Mouse (Mus musculus): ENCODE results near the gene Abhd17b. TPM values are rescaled to one million over a fixed set of nuclear protein-coding genes. Genes with fewer than 3 reads are reported as not detected.
A peak's percentile ranks its signal among the peaks of the same experiment; 100 is the strongest.

Gene Abhd17b
- polyA plus RNA-seq (2015; fragmentation: Nextera tagmentation; extraction: Ambion mirVana), result 7.0 and 8.1 TPM in 2 replicates

DNA sequence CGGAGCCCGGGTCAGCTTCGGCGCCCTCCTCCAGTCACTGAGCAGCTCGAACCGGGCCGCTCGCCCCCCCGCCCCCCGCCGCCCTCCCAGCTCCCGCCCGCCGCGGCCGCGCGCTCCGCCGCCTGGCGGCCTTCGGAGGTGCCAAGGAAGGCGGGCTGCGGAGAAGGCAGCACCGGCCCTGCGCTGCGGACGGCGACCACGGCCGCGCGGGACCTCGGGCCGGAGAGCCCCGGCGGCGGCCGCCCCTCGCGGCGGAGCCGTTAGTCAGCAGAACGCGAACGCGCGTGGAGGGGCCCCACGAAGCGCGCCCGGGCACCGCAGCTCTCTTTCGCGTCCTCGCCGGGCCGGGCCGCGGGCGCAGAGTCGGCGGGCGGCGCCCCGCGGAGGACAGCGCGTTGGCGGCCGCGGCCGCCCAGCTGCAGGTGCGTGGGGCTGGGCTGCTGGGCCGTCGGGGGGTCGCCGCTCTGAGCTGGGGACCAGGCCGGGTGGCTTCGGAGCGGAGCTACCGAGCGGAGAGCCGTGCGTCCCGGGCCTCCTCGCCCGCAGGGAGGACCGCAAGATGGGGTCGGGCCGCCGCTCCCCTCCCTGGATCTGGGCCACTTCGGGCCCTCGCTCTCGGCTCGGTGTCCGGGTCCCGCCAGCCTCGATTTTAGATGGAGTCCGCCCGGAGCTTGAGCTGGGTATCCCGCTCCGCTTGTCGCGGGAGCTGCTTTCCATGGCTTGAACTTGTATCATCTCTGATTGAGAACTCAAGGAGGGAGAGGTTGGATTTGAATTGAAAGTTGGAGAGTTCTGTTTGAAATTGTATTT, at the start of gene Abhd17b:
Gene Abhd17b (plus strand): TSS at position 14 of the 810 bp plus-strand sequence.
- H3K27ac ChIP-seq, result peak within 1 kb of the TSS; percentile 90
- H3K9me3 ChIP-seq (replicated peaks), result no peaks in the 10 kb centered on the region
- peak within 1 kb of the TSS; percentile 97 for H3K4me2 ChIP-seq
- no peaks in the 10 kb centered on the region for H3K27me3 ChIP-seq
- H3K4me1 ChIP-seq (replicated peaks), result peaks cover 40% of the 10 kb centered on the region
- H3K9ac ChIP-seq, result peak within 1 kb of the TSS; percentile 90
- ATAC-seq (ENCODE audit: low read depth), result peak; percentile 39
- DNase-seq, result no peak
- under 1% methylated on average over 93 of the region's 105 CpGs for WGBS (ENCODE audit: insufficient replicate concordance)
- H3K4me3 ChIP-seq (replicated peaks), result peak within 1 kb of the TSS; percentile 86
- no peaks in the 10 kb centered on the region for H3K36me3 ChIP-seq

DNA sequence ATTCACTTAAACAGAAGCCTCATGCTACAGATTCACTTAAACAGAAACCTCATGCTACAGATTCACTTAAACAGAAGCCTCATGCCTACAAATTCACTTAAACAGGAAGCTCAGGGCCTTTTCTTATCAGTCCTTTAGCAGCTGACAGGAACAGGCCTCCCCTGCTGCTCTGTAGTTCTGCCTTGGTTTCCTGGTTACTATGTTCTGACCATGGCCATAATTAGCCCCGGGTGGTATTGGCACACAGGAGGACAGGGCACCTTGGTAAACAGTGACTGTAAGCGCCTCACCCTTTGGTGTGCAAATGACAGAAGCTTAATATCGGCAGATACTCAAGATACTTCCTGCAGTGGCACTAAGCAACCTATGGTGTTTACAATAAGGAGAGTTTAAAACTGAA, 49.1 kb upstream of the Abhd17b start:
- H3K27ac ChIP-seq, result peak overlapping the region; percentile 9; the same call in 1 of the 2 replicates
- H3K4me1 ChIP-seq (replicated peaks), result peaks cover 15% of the 10 kb centered on the region
- no peak overlapping the region for H3K4me2 ChIP-seq
- no peaks in the 10 kb centered on the region for H3K36me3 ChIP-seq
- no peak for ATAC-seq (ENCODE audit: low read depth)
- H3K9ac ChIP-seq, result no peak overlapping the region
- no peak for DNase-seq
- H3K4me3 ChIP-seq (replicated peaks), result no peak overlapping the region
- no peaks in the 10 kb centered on the region for H3K27me3 ChIP-seq
- 16% methylated on average over 3 of the region's 3 CpGs for whole genome bisulfite sequencing (ENCODE audit: insufficient replicate concordance)
- H3K9me3 ChIP-seq (replicated peaks), result no peaks in the 10 kb centered on the region

GRCm38 (mm10) chr19:21605294-21605693, 47.7 kb upstream of the Abhd17b start:
- H3K36me3 ChIP-seq, result no peaks in the 10 kb centered on the region
- WGBS (ENCODE audit: insufficient replicate concordance), result 73% methylated on average over 3 of the region's 3 CpGs

GRCm38 (mm10) chr19:21610240-21610639, 42.7 kb upstream of the Abhd17b start:
- Histone ChIP-seq H3K4me2 (no peak overlapping the region), H3K27me3 (no peaks in the 10 kb centered on the region), H3K4me3 (replicated peaks) (no peak overlapping the region), H3K4me1 (replicated peaks) (no peaks in the 10 kb centered on the region), H3K27ac (no peak overlapping the region), H3K9me3 (replicated peaks) (no peaks in the 10 kb centered on the region), H3K36me3 (no peaks in the 10 kb centered on the region), H3K9ac (no peak overlapping the region)
- no peak for ATAC-seq (ENCODE audit: low read depth)
- WGBS (ENCODE audit: insufficient replicate concordance), result 66% methylated on average over 6 of the region's 6 CpGs
- no peak for DNase-seq

More at GRCm38 (mm10) chr19:21605294-21605693, 47.7 kb upstream of the Abhd17b start:
- no peak overlapping the region for H3K4me3 ChIP-seq (replicated peaks)
- DNase-seq, result no peak
- H3K27ac ChIP-seq, result no peak overlapping the region
- no peak for ATAC-seq (ENCODE audit: low read depth)
- H3K9ac ChIP-seq, result no peak overlapping the region
- H3K9me3 ChIP-seq (replicated peaks), result no peaks in the 10 kb centered on the region
- H3K4me1 ChIP-seq (replicated peaks), result peaks cover 8% of the 10 kb centered on the region
- no peaks in the 10 kb centered on the region for H3K27me3 ChIP-seq
- H3K4me2 ChIP-seq, result no peak overlapping the region

DNA sequence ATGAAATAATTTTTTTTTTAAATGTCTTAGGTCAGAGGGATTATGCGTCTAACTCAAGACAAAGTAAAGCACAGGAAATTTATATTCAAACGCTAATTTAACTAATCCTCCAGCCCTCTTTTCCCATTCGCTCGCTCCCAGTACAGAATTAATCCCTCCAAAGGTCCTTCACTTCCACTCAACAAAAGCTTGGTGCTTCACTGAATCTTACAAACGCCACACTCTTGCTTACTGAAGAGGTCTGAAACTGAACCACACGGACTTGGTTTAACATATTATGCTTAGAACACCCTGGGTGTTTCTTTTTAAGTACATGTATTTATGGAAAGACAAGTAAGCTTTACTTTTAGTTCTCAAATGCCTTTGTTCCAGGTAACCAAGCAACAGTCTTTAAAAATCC, 41.7 kb upstream of the Abhd17b start:
- DNase-seq (no peak), ATAC-seq (ENCODE audit: low read depth) (no peak)
- H3K9me3 ChIP-seq (replicated peaks), result no peaks in the 10 kb centered on the region
- 0 out of 2 replicates have a peak, but pooled peaks cover 4% of the 10 kb centered on the region for H3K4me1 ChIP-seq (replicated peaks)
- no peaks in the 10 kb centered on the region for H3K27me3 ChIP-seq
- whole genome bisulfite sequencing (ENCODE audit: insufficient replicate concordance), result 75% methylated on average over 6 of the region's 6 CpGs
- no peak overlapping the region for H3K4me3 ChIP-seq (replicated peaks)
- no peak overlapping the region for H3K4me2 ChIP-seq
- H3K36me3 ChIP-seq, result no peaks in the 10 kb centered on the region
- H3K27ac ChIP-seq, result no peak overlapping the region
- no peak overlapping the region for H3K9ac ChIP-seq

DNA sequence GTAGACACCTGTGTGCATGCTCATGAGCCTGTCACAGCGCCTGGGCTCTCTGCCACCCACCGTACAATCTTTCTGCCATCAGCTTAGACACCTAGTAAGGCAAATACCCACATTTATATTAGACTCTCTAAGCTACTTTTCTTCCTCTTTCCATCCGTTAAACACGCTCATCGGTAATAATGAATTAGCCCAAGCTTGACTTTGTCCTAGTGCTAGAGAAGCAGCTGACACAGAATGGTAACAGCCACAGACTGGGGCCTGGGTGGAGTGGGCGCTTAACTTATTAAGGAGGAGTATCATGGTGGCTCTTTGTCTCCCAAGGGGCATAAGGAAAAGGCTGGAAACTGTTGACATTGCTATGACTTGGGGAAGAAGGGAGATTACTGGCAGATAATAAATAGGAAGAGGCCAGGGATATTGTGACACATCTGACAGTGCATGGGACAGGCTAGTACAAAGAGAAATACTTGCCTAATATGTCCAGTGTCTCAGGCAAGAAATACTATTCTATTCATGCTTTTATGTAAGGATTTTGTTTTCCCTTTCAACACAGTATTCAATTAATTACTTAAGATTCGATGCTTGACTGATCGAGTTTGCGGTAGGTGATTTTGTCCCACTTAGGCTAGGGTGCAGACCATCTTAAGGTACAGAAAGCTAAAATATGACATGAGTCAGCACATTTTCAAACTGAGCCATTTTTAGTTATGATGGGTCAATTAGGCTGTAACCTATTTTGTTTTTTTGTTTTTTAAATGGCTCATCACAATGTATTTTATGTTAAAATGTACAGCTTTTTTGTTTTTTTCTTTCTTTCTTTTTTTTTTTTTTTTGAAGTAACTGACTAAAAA, 41.0 kb upstream of the Abhd17b start:
- Histone ChIP-seq H3K4me2 (no peak overlapping the region), H3K27me3 (no peaks in the 10 kb centered on the region), H3K36me3 (no peaks in the 10 kb centered on the region), H3K27ac (no peak overlapping the region), H3K9ac (no peak overlapping the region), H3K9me3 (replicated peaks) (no peaks in the 10 kb centered on the region), H3K4me1 (replicated peaks) (0 out of 2 replicates have a peak, but pooled peaks cover 4% of the 10 kb centered on the region), H3K4me3 (replicated peaks) (no peak overlapping the region)
- WGBS (ENCODE audit: insufficient replicate concordance), result 76% methylated on average over 9 of the region's 9 CpGs
- no peak for ATAC-seq (ENCODE audit: low read depth)
- no peak for DNase-seq

DNA sequence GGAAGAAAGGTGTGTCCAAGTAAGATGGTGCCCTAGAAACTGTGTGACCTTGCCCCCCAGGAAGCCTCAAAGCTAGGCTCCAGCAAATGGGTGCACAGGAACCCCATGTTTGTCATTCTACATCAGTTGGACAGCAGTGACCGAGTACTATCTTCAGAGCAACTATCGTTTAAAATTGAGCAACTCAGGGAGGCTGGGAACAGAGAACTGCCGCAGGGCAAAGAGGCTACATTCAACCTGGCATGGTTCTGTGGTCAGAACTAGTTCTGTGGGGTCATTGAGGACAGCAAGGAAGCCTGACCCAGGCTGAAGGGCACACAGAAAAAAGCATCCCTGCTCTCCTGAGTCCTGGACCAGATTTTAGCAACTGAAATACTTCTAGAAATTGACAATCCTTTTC, 37.2 kb upstream of the Abhd17b start:
- no peaks in the 10 kb centered on the region for H3K9me3 ChIP-seq (replicated peaks)
- no peak overlapping the region for H3K4me2 ChIP-seq
- no peak overlapping the region for H3K4me3 ChIP-seq (replicated peaks)
- 55% methylated on average over 3 of the region's 3 CpGs for WGBS (ENCODE audit: insufficient replicate concordance)
- DNase-seq, result no peak
- H3K4me1 ChIP-seq (replicated peaks), result 0 out of 2 replicates have a peak, but pooled peaks cover 4% of the 10 kb centered on the region
- no peaks in the 10 kb centered on the region for H3K27me3 ChIP-seq
- no peak overlapping the region for H3K9ac ChIP-seq
- no peak overlapping the region for H3K27ac ChIP-seq
- H3K36me3 ChIP-seq, result no peaks in the 10 kb centered on the region
- ATAC-seq (ENCODE audit: low read depth), result no peak

DNA sequence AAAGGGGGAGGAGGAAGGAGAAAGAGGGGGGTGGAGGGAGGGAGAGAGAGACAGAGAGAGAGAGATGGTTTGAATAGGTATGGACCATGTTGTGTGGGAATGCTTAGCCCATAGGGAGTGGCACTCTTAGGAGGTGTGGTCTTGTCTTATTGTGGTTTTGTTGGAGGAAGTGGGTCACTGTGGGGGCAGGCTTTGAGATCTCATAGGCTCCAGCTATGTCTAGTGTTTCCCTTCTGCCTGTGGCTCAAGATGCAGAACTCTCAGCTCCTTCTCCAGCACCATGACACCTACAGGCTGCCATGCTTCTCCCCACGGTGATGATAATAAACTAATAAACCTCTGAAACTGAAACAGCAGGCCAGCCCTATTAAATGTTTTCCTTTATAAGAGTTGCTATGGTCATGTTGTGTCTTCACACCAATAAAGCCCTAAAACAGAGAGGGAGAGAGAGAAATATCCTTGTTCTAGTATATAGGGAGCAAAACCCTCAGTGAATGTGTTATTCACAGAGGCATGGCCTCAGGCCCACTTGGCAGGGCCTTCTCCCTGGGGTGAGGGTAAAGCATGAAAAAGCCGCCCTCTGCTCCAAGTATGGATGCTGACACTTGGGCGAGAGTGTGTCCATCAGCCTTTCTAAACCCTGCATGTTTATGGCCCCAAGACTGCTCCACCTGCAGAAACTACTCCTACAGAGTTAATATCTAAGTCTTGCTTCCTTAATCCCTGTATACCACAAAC, 29.4 kb upstream of the Abhd17b start:
- Histone ChIP-seq H3K4me2 (no peak overlapping the region), H3K36me3 (no peaks in the 10 kb centered on the region), H3K9ac (no peak overlapping the region), H3K4me3 (replicated peaks) (no peak overlapping the region), H3K4me1 (replicated peaks) (0 out of 2 replicates have a peak, but pooled peaks cover 6% of the 10 kb centered on the region), H3K27ac (no peak overlapping the region), H3K9me3 (replicated peaks) (no peaks in the 10 kb centered on the region), H3K27me3 (no peaks in the 10 kb centered on the region)
- WGBS (ENCODE audit: insufficient replicate concordance), result 56% methylated on average over 3 of the region's 3 CpGs
- DNase-seq (no peak), ATAC-seq (ENCODE audit: low read depth) (0 out of 2 replicates have a peak, but pooled peaks have one; percentile 47)

DNA sequence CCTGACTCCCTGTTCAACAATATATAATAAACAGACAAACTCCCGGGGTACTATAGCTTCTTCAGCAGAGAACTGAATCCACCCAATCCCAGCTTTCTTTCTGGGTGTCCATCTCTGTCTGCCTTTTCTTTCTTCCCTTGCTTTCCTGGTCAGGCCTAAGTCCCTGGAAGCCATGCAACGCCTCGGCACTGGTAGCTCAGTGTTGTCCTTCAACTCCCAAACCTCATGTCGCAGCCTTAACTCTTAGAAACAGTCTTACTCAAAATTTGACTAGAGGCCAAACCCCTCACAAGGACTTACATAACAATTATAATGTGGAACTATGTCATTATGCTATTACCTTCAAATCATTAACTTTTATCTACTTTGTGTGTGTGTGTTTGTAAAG, 28.8 kb upstream of the Abhd17b start:
- Histone ChIP-seq H3K36me3 (no peaks in the 10 kb centered on the region), H3K4me3 (replicated peaks) (no peak overlapping the region), H3K9ac (no peak overlapping the region), H3K27ac (no peak overlapping the region), H3K4me2 (no peak overlapping the region), H3K4me1 (replicated peaks) (0 out of 2 replicates have a peak, but pooled peaks cover 6% of the 10 kb centered on the region), H3K27me3 (no peaks in the 10 kb centered on the region), H3K9me3 (replicated peaks) (no peaks in the 10 kb centered on the region)
- ATAC-seq (ENCODE audit: low read depth), result no peak
- whole genome bisulfite sequencing (ENCODE audit: insufficient replicate concordance), result 78% methylated on average over 4 of the region's 4 CpGs
- no peak for DNase-seq

DNA sequence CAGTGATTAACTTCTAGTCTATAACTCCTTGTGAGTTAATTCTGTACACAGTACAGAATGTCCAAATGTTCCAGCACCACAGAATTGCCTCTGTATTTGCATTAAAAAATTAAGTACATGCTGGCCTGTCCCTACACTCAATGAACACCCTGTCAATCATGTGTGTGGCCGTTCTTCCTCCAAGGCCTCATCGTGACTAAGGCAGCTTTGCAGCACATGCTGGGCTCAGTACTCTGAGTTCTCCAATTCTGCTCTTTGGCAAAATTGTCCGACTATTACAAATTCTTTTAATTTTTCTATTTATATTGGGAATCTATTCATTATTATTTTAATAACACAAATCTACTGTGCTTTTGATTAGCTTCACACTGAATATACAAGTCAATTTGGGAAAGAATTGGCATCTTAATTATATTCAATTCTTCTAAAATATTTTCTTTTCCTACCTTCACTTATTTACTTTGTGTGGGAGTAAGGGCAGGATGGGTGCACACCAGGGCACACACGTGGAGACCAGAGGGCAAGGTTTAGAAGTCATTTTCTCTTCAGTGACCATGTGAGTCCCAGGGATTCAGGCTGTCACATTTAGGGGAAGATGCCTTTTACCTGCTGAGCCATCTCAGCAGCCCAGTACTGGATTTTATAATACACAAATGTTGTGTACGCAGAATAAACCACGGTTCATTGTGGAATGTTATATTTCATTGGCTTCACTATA, 26.6 kb upstream of the Abhd17b start:
- Histone ChIP-seq H3K9ac (no peak overlapping the region), H3K4me3 (replicated peaks) (no peak overlapping the region), H3K27ac (no peak overlapping the region), H3K27me3 (no peaks in the 10 kb centered on the region), H3K36me3 (no peaks in the 10 kb centered on the region), H3K4me1 (replicated peaks) (peaks cover 15% of the 10 kb centered on the region), H3K4me2 (no peak overlapping the region), H3K9me3 (replicated peaks) (no peaks in the 10 kb centered on the region)
- no peak for DNase-seq
- no peak for ATAC-seq (ENCODE audit: low read depth)
- WGBS (ENCODE audit: insufficient replicate concordance), result 59% methylated on average over 6 of the region's 6 CpGs
